Mouse (Mus musculus): Measurements from ENCODE around the gene Lrrc8b. TPM values are rescaled to one million over a fixed set of nuclear protein-coding genes. Genes with fewer than 3 reads are reported as not detected.

Gene Lrrc8b
- polyA plus RNA-seq, 1 experiment = 0.21 TPM

DNA sequence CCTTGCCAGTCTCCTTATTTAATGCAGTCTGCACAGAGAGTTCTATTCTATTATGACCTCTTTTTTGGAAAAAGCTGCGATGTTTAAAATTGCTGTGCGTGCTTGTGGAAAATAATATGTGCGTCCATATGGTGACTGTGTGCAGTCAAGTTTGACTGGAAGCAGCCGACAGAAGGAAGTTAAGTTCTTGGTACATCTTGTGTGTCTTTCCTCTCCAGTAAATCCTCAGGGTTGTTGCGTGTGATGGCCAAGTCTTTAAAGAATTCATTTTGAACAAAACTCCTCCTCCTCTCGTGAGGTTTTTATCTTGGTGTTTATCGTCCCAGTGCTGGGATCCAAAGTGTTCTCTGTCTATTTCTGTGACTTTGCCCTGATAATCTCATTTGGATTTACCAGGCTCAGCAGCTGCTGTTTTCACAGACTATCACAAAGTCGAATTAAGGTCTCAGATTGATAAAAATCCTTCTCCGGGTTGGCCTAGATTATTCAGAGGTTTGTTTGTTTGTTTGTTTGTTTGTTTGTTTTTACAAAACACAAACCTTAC lies 25.5 kb downstream of the Lrrc8b start:
- Histone ChIP-seq H3K4me1 (ENCODE audit: control insufficient read depth) (peaks cover 65% of the 10 kb centered on the region), H3K9me3 (ENCODE audit: control insufficient read depth, low read length) (no peaks in the 10 kb centered on the region), H3K27me3 (ENCODE audit: control insufficient read depth) (no peaks in the 10 kb centered on the region), H3K4me3 (replicated peaks) (no peak overlapping the region), H3K36me3 (ENCODE audit: control insufficient read depth) (peaks cover 22% of the 10 kb centered on the region)
- TF ChIP-seq GATA1 (IDR thresholded peaks at IDR 0.05; ENCODE audit: low read length) = no peak
- TF ChIP-seq TAL1 (IDR thresholded peaks at IDR 0.05; ENCODE audit: low read length) = no peak

GRCm38 (mm10) chr5:105442212-105443000 lies 26.8 kb downstream of the Lrrc8b start:
- no peak for TF ChIP-seq GATA1 (IDR thresholded peaks at IDR 0.05; ENCODE audit: low read length)
- TF ChIP-seq TAL1 (IDR thresholded peaks at IDR 0.05; ENCODE audit: low read length) = no peak
- Histone ChIP-seq H3K4me1 (ENCODE audit: control insufficient read depth) (peaks cover 55% of the 10 kb centered on the region), H3K27me3 (ENCODE audit: control insufficient read depth) (no peaks in the 10 kb centered on the region), H3K36me3 (ENCODE audit: control insufficient read depth) (peaks cover 19% of the 10 kb centered on the region), H3K4me3 (replicated peaks) (no peak overlapping the region), H3K9me3 (ENCODE audit: control insufficient read depth, low read length) (no peaks in the 10 kb centered on the region)

GRCm38 (mm10) chr5:105443057-105443815 lies 27.7 kb downstream of the Lrrc8b start:
- Histone ChIP-seq H3K9me3 (ENCODE audit: control insufficient read depth, low read length) (no peaks in the 10 kb centered on the region), H3K36me3 (ENCODE audit: control insufficient read depth) (peaks cover 14% of the 10 kb centered on the region), H3K27me3 (ENCODE audit: control insufficient read depth) (no peaks in the 10 kb centered on the region), H3K4me3 (replicated peaks) (no peak overlapping the region), H3K4me1 (ENCODE audit: control insufficient read depth) (peaks cover 46% of the 10 kb centered on the region)
- TF ChIP-seq TAL1 (IDR thresholded peaks at IDR 0.05; ENCODE audit: low read length) (no peak), GATA1 (IDR thresholded peaks at IDR 0.05; ENCODE audit: low read length) (no peak)

GRCm38 (mm10) chr5:105445686-105446085 lies 30.1 kb downstream of the Lrrc8b start:
- no peaks in the 10 kb centered on the region for H3K9me3 ChIP-seq (ENCODE audit: control insufficient read depth, low read length)
- H3K4me1 ChIP-seq (ENCODE audit: control insufficient read depth) = peaks cover 30% of the 10 kb centered on the region
- H3K27me3 ChIP-seq (ENCODE audit: control insufficient read depth) = no peaks in the 10 kb centered on the region
- TF ChIP-seq TAL1 (IDR thresholded peaks at IDR 0.05; ENCODE audit: low read length) = no peak
- no peak for TF ChIP-seq GATA1 (IDR thresholded peaks at IDR 0.05; ENCODE audit: low read length)
- H3K4me3 ChIP-seq (replicated peaks) = no peak overlapping the region
- H3K36me3 ChIP-seq (ENCODE audit: control insufficient read depth) = no peaks in the 10 kb centered on the region

DNA sequence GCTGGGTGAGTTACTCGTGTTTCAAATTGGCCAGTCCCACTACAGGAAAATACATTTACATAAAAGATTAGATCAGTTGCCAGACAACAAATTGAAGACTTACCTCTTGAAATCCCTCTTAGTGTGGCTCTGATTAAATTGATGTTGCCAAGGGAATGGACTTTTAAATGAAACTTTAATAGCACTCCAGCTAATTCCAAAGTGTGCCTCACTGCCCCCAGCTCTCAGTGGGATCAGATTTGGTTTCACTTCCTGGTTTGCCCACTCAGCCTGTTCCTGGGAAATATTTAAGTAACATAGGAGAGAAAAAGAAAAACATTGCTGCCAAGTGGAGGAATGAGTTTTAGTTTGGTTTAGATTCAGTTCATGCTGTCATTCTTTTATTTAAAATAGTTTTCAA lies 38.5 kb downstream of the Lrrc8b start:
- TF ChIP-seq GATA1 (IDR thresholded peaks at IDR 0.05; ENCODE audit: low read length) (no peak), TAL1 (IDR thresholded peaks at IDR 0.05; ENCODE audit: low read length) (no peak)
- Histone ChIP-seq H3K9me3 (ENCODE audit: control insufficient read depth, low read length) (no peaks in the 10 kb centered on the region), H3K4me1 (ENCODE audit: control insufficient read depth) (no peaks in the 10 kb centered on the region), H3K36me3 (ENCODE audit: control insufficient read depth) (peaks cover 21% of the 10 kb centered on the region), H3K27me3 (ENCODE audit: control insufficient read depth) (no peaks in the 10 kb centered on the region), H3K4me3 (replicated peaks) (no peak overlapping the region)

DNA sequence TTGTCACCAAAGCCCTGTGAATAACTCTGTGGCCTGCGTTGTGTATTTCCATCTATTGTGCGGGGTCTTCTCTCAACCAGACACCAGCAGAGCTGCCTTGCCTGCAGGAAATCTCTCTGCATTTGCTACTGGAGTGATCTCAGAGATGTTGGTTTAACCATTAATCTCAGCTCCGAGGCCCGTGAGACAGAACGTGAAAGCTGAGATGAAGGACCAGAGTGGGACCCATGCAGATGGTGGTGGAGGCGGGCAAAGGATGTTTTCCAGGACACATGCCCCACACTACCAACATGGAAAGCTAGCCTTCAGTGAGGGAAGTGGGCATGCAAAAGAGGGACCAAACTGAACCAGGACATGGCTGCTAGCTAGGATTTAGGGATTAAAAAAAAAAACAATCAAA lies 43.5 kb downstream of the Lrrc8b start:
- H3K36me3 ChIP-seq (ENCODE audit: control insufficient read depth) = peaks cover 14% of the 10 kb centered on the region

DNA sequence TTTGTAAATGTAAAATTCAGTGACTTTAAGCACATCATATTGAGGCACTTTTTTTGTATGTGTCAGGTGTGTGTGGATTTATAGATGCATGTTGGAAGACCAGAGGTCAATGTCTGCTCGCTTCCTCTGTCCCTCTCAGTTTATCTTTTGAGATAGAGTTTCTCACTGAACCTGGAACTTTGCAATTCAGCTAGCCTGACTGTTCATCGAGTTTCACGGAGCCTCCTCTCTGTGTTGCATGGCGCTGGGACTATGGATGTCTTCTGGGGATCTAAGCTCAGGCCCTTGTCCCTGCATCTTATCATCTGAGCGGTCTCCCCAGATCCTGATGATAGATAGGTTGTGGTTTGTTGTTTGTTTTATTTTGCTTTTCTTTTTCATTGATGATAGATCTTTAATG lies 45.0 kb downstream of the Lrrc8b start:
- Histone ChIP-seq H3K27me3 (ENCODE audit: control insufficient read depth) (no peaks in the 10 kb centered on the region), H3K36me3 (ENCODE audit: control insufficient read depth) (peaks cover 24% of the 10 kb centered on the region), H3K9me3 (ENCODE audit: control insufficient read depth, low read length) (no peaks in the 10 kb centered on the region), H3K4me1 (ENCODE audit: control insufficient read depth) (peaks cover 2% of the 10 kb centered on the region; the same call in 1 of the 2 replicates), H3K4me3 (replicated peaks) (no peak overlapping the region)
- no peak for TF ChIP-seq TAL1 (IDR thresholded peaks at IDR 0.05; ENCODE audit: low read length)
- TF ChIP-seq GATA1 (IDR thresholded peaks at IDR 0.05; ENCODE audit: low read length) = no peak

More for the DNA sequence above, 43.5 kb downstream of the Lrrc8b start:
- Histone ChIP-seq H3K4me1 (ENCODE audit: control insufficient read depth) (0 out of 2 replicates have a peak, but pooled peaks cover under 1% of the 10 kb centered on the region), H3K27me3 (ENCODE audit: control insufficient read depth) (no peaks in the 10 kb centered on the region), H3K9me3 (ENCODE audit: control insufficient read depth, low read length) (no peaks in the 10 kb centered on the region), H3K4me3 (replicated peaks) (no peak overlapping the region)
- TF ChIP-seq TAL1 (IDR thresholded peaks at IDR 0.05; ENCODE audit: low read length) = no peak
- no peak for TF ChIP-seq GATA1 (IDR thresholded peaks at IDR 0.05; ENCODE audit: low read length)

- H3K36me3 ChIP-seq (ENCODE audit: control insufficient read depth) = peaks cover 25% of the 10 kb centered on the region
- no peaks in the 10 kb centered on the region for H3K27me3 ChIP-seq (ENCODE audit: control insufficient read depth)
- TF ChIP-seq TAL1 (IDR thresholded peaks at IDR 0.05; ENCODE audit: low read length) (no peak), GATA1 (IDR thresholded peaks at IDR 0.05; ENCODE audit: low read length) (no peak)
- H3K9me3 ChIP-seq (ENCODE audit: control insufficient read depth, low read length) = no peaks in the 10 kb centered on the region
- H3K4me3 ChIP-seq (replicated peaks) = no peak overlapping the region
- peaks cover 2% of the 10 kb centered on the region; the same call in 1 of the 2 replicates for H3K4me1 ChIP-seq (ENCODE audit: control insufficient read depth)
Measured at GRCm38 (mm10) chr5:105461076-105461475, 45.5 kb downstream of the Lrrc8b start.

GRCm38 (mm10) chr5:105464671-105465070 lies 49.1 kb downstream of the Lrrc8b start:
- TF ChIP-seq GATA1 (IDR thresholded peaks at IDR 0.05; ENCODE audit: low read length) = no peak
- no peak for TF ChIP-seq TAL1 (IDR thresholded peaks at IDR 0.05; ENCODE audit: low read length)
- H3K9me3 ChIP-seq (ENCODE audit: control insufficient read depth, low read length) = no peaks in the 10 kb centered on the region
- peaks cover 2% of the 10 kb centered on the region; the same call in 1 of the 2 replicates for H3K4me1 ChIP-seq (ENCODE audit: control insufficient read depth)
- H3K4me3 ChIP-seq (replicated peaks) = no peak overlapping the region
- no peaks in the 10 kb centered on the region for H3K27me3 ChIP-seq (ENCODE audit: control insufficient read depth)
- peaks cover 17% of the 10 kb centered on the region for H3K36me3 ChIP-seq (ENCODE audit: control insufficient read depth)
